Mouse (Mus musculus) forebrain, embryonic 13.5 days (tissue): ENCODE results near the gene Fabp2. TPM values are rescaled to one million over a fixed set of nuclear protein-coding genes. Genes with fewer than 3 reads are reported as not detected.
A peak's percentile ranks its signal among the peaks of the same experiment; 100 is the strongest.

Experiments used
- ATAC-seq: fragments of 200-750 bp; cut with Nextera tagmentation; 2 replicates; pipeline ENCODE4 v1.8.0; 2017
- H3K27ac ChIP-seq: fragments of 300-500 bp; sonication (generic); 2 replicates; pipeline ENCODE4 v1.5.1; 2015; ENCODE audit warnings: inconsistent platforms, mild to moderate bottlenecking, moderate library complexity
- H3K27me3 ChIP-seq: fragments of 300-500 bp; sonication (generic); 2 replicates; pipeline ENCODE4 v1.6.1; 2015; ENCODE audit warnings: mild to moderate bottlenecking, inconsistent platforms
- H3K36me3 ChIP-seq: fragments of 300-500 bp; sonication (generic); 2 replicates; pipeline ENCODE4 v1.6.1; 2015; ENCODE audit warnings: mild to moderate bottlenecking, inconsistent platforms; ENCODE audit not compliant: poor library complexity, severe bottlenecking
- H3K4me1 ChIP-seq: fragments of 300-500 bp; sonication (generic); 2 replicates; pipeline ENCODE4 v1.6.1; 2015; ENCODE audit warnings: inconsistent platforms
- H3K4me2 ChIP-seq: fragments of 300-500 bp; sonication (generic); 2 replicates; pipeline ENCODE4 v1.6.1; 2015; ENCODE audit warnings: inconsistent platforms, mild to moderate bottlenecking, moderate library complexity
- H3K4me3 ChIP-seq: fragments of 300-500 bp; sonication (generic); 2 replicates; pipeline ENCODE4 v1.5.1; 2015; ENCODE audit warnings: mild to moderate bottlenecking, inconsistent platforms
- H3K9ac ChIP-seq: fragments of 300-500 bp; sonication (generic); 2 replicates; pipeline ENCODE4 v1.6.1; 2015; ENCODE audit warnings: mild to moderate bottlenecking, inconsistent platforms
- H3K9me3 ChIP-seq: fragments of 300-500 bp; sonication (generic); replicated peaks from 2 replicates; pipeline ENCODE4 v1.6.1; 2016; ENCODE audit warnings: inconsistent platforms
- WGBS: fragments of 180-500 bp; shearing (Covaris S2); methylation state at CpG from one replicate; pipeline ENCODE4 v1.1.7; 2015; 5-methylcytosine and 5-hydroxymethylcytosine counted together
- polyA plus RNA-seq: library from polyadenylated mRNA; unstranded; fragments of >200 nt; fragmentation: Nextera tagmentation; extraction: Ambion mirVana; gene quantifications from 2 replicates; pipeline ENCODE4 v1.2.1, GENCODE M21; 2015

The Fabp2 gene
- 0.81 TPM in 1 of 2 replicates, not detected in the other for polyA plus RNA-seq

GRCm38 (mm10) chr3:122894772-122895171 lies at the start of gene Fabp2:
TSS of gene Fabp2 (plus strand) at chr3:122895072.
- no peaks in the 10 kb centered on the region for H3K27me3 ChIP-seq
- H3K9ac ChIP-seq, result no peak within 1 kb of the TSS
- ATAC-seq, result no peak
- no peak within 1 kb of the TSS for H3K27ac ChIP-seq
- H3K4me2 ChIP-seq, result no peak within 1 kb of the TSS
- 95% methylated on average over 3 of the region's 3 CpGs for WGBS
- H3K4me3 ChIP-seq, result no peak within 1 kb of the TSS
- H3K36me3 ChIP-seq, result no peaks in the 10 kb centered on the region
- H3K4me1 ChIP-seq, result no peaks in the 10 kb centered on the region
- no peaks in the 10 kb centered on the region for H3K9me3 ChIP-seq

DNA sequence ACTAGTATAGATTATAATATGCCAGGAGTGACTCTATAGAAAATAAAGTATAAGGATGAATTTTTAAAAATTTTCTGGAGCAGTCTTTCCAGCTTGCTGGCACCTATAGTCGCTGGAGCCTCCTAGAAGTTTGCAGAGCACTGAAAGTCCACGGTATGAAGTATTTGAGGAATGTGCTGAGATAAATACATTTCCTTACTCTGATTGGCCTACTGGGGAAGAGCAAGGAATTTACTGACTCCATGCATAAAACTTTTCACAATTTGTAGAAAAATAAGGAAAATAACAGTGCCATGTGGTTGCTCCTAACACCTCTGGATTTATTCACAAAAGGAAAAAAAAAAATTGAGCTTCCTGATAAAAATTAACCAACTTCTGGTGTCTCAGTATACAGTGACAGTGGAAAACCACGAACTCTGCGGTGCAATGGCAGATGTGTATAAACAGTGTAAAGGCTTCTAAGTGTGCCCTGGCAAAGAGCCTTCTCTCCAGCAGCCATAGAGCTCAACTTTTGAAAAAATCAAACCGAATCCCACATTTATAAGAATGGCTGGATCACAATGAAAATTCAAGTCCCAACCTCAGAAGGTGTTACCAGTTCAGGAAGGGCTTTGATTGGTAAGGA lies 46.4 kb upstream of the Fabp2 start:
- Histone ChIP-seq H3K4me2 (no peak overlapping the region), H3K27ac (no peak overlapping the region), H3K9me3 (0 out of 2 replicates have a peak, but pooled peaks cover 5% of the 10 kb centered on the region), H3K4me1 (no peaks in the 10 kb centered on the region), H3K36me3 (peaks cover 8% of the 10 kb centered on the region), H3K9ac (no peak overlapping the region), H3K4me3 (no peak overlapping the region), H3K27me3 (no peaks in the 10 kb centered on the region)
- ATAC-seq, result no peak
- 89% methylated on average over 5 of the region's 5 CpGs for WGBS

DNA sequence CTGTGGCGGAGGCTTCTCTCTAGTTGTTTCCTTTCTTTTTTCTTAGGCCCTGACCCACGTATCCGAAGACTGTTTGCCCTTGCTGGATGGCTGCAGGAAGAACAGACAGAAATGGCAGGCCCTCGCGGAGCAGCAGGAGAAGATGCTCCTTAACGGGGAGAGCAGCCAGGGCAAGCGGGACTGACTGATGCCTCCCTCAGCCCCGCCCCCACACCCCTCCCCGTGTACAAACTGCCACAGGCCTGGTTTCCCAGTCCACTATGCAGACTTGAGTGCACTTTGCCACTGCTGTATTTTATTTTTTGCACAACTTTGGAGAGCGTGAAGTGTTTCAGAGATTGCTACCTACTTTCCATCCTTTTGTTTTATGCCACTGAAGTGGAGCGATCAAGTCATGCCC lies 39.7 kb upstream of the Fabp2 start:
- H3K27me3 ChIP-seq, result no peaks in the 10 kb centered on the region
- peak; percentile 30; the same call in 1 of the 2 replicates for ATAC-seq
- 44% methylated on average over 11 of the region's 11 CpGs for WGBS

GRCm38 (mm10) chr3:122859829-122860228 lies 35.0 kb upstream of the Fabp2 start:
- Histone ChIP-seq H3K4me2 (no peak overlapping the region), H3K9ac (no peak overlapping the region), H3K4me1 (no peaks in the 10 kb centered on the region), H3K36me3 (no peaks in the 10 kb centered on the region), H3K4me3 (no peak overlapping the region), H3K27me3 (no peaks in the 10 kb centered on the region), H3K9me3 (no peaks in the 10 kb centered on the region), H3K27ac (no peak overlapping the region)
- no peak for ATAC-seq
- 72% methylated on average over 2 of the region's 2 CpGs for WGBS

More for the DNA sequence above, 39.7 kb upstream of the Fabp2 start:
- no peak overlapping the region for H3K4me2 ChIP-seq
- H3K9ac ChIP-seq, result no peak overlapping the region
- no peaks in the 10 kb centered on the region for H3K4me1 ChIP-seq
- H3K27ac ChIP-seq, result no peak overlapping the region
- no peaks in the 10 kb centered on the region for H3K36me3 ChIP-seq
- no peaks in the 10 kb centered on the region for H3K9me3 ChIP-seq
- no peak overlapping the region for H3K4me3 ChIP-seq

- WGBS, result 90% methylated on average over 12 of the region's 12 CpGs
- no peak overlapping the region for H3K4me3 ChIP-seq
- no peak overlapping the region for H3K9ac ChIP-seq
- no peaks in the 10 kb centered on the region for H3K4me1 ChIP-seq
- no peaks in the 10 kb centered on the region for H3K9me3 ChIP-seq
- H3K36me3 ChIP-seq, result no peaks in the 10 kb centered on the region
- H3K27ac ChIP-seq, result no peak overlapping the region
- ATAC-seq, result no peak
- H3K27me3 ChIP-seq, result no peaks in the 10 kb centered on the region
- no peak overlapping the region for H3K4me2 ChIP-seq
Measured at GRCm38 (mm10) chr3:122860573-122861498, 34.0 kb upstream of the Fabp2 start.

- H3K27me3 ChIP-seq, result no peaks in the 10 kb centered on the region
- H3K9ac ChIP-seq, result no peak overlapping the region
- no peaks in the 10 kb centered on the region for H3K4me1 ChIP-seq
- 85% methylated on average over 4 of the region's 4 CpGs for WGBS
- no peak overlapping the region for H3K27ac ChIP-seq
- H3K4me2 ChIP-seq, result no peak overlapping the region
- ATAC-seq, result no peak
- no peak overlapping the region for H3K4me3 ChIP-seq
- no peaks in the 10 kb centered on the region for H3K36me3 ChIP-seq
- H3K9me3 ChIP-seq, result no peaks in the 10 kb centered on the region
Measured at GRCm38 (mm10) chr3:122865092-122865491, 29.8 kb upstream of the Fabp2 start.

GRCm38 (mm10) chr3:122868270-122868669 lies 26.6 kb upstream of the Fabp2 start:
- H3K4me3 ChIP-seq, result no peak overlapping the region
- H3K4me1 ChIP-seq, result no peaks in the 10 kb centered on the region
- no peak overlapping the region for H3K27ac ChIP-seq
- H3K9ac ChIP-seq, result no peak overlapping the region
- H3K27me3 ChIP-seq, result no peaks in the 10 kb centered on the region
- no peaks in the 10 kb centered on the region for H3K9me3 ChIP-seq
- WGBS, result 89% methylated on average over 1 of the region's 1 CpGs
- no peak overlapping the region for H3K4me2 ChIP-seq
- no peaks in the 10 kb centered on the region for H3K36me3 ChIP-seq
- ATAC-seq, result no peak

- no peak for ATAC-seq
Measured at GRCm38 (mm10) chr3:122871596-122871995, 23.3 kb upstream of the Fabp2 start.

DNA sequence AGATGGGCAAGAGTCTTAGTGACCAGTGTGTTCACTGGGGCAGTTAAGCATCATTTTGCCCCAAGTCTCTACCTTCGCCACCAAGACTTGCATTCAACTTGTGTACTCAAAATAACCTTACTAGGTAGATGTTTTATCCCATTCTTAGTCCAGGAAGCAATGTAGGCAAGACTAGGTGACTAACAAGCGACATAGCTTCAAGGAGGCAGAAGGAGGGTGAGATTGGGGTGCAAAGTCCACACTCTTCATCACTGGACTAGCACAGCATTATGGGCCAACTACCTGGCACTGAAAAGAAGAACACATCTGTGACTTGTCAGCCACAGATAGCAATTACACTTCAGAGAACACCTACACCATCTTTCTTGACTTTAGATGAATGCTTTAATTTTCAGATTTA lies 18.0 kb upstream of the Fabp2 start:
- Histone ChIP-seq H3K4me3 (no peak overlapping the region), H3K27ac (no peak overlapping the region), H3K27me3 (no peaks in the 10 kb centered on the region), H3K9me3 (no peaks in the 10 kb centered on the region), H3K9ac (no peak overlapping the region), H3K36me3 (no peaks in the 10 kb centered on the region), H3K4me1 (no peaks in the 10 kb centered on the region), H3K4me2 (no peak overlapping the region)
- WGBS, result 90% methylated on average over 2 of the region's 2 CpGs
- no peak for ATAC-seq

More at GRCm38 (mm10) chr3:122871596-122871995, 23.3 kb upstream of the Fabp2 start:
- Histone ChIP-seq H3K4me1 (no peaks in the 10 kb centered on the region), H3K4me3 (no peak overlapping the region), H3K36me3 (no peaks in the 10 kb centered on the region), H3K9ac (no peak overlapping the region), H3K9me3 (no peaks in the 10 kb centered on the region), H3K27me3 (no peaks in the 10 kb centered on the region), H3K27ac (no peak overlapping the region), H3K4me2 (no peak overlapping the region)
- 88% methylated on average over 1 of the region's 1 CpGs for WGBS

DNA sequence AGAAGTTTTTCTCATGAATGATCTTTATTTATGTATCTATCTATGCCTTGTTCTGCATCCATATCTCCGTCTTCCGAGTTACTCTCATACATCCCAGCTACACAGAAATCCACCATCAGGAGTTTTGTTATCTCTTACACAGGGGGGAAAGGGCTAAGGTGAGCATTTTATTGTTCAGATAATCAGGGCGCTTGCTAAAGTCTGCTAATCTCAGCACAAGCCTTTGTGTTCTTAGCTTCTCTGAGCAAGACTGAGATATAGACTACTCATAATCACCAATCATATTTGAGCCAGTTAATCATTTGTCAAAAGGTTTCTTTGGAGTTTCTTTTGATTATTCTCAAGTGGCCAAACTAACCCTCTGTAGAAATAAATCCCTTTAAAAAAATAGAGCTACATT lies 17.3 kb upstream of the Fabp2 start:
- Histone ChIP-seq H3K36me3 (no peaks in the 10 kb centered on the region), H3K27ac (no peak overlapping the region), H3K4me1 (no peaks in the 10 kb centered on the region), H3K9ac (no peak overlapping the region), H3K27me3 (no peaks in the 10 kb centered on the region), H3K9me3 (no peaks in the 10 kb centered on the region), H3K4me2 (no peak overlapping the region), H3K4me3 (no peak overlapping the region)
- WGBS, result 89% methylated on average over 3 of the region's 3 CpGs
- ATAC-seq, result no peak

- WGBS, result 91% methylated on average over 8 of the region's 8 CpGs
- H3K27me3 ChIP-seq, result no peaks in the 10 kb centered on the region
- H3K4me1 ChIP-seq, result no peaks in the 10 kb centered on the region
- no peak overlapping the region for H3K27ac ChIP-seq
- no peak overlapping the region for H3K9ac ChIP-seq
- no peak overlapping the region for H3K4me2 ChIP-seq
- H3K36me3 ChIP-seq, result no peaks in the 10 kb centered on the region
- H3K4me3 ChIP-seq, result no peak overlapping the region
- no peaks in the 10 kb centered on the region for H3K9me3 ChIP-seq
- no peak for ATAC-seq
Measured at GRCm38 (mm10) chr3:122878705-122879315, 16.1 kb upstream of the Fabp2 start.
